ENCODE assay signal across 2 mouse cellular contexts in genomic region chr9:64183295-64183694, GRCm38 (mm10). TPM values are rescaled to one million over a fixed set of nuclear protein-coding genes. Genes with fewer than 3 reads are reported as not detected.
"Had no signal": no experiment of that assay in that cellular context is flagged by ENCODE, and none has a peak within 500 bp of the region (broad histone marks: within the 10 kb centered on the region; RNA-seq: fewer than 3 reads in every experiment).

No protein-coding gene starts in this region.

RNA-seq across cellular contexts. Expression of gene Uchl4, which starts 51.7 kb away (rescaled TPM):
- total RNA-seq: hematopoietic stem cell, adult 5-6 weeks; hindbrain, postnatal 0 days had no signal
